Mouse (Mus musculus) liver, embryonic 12.5 days (tissue): ENCODE results near the gene B4galnt1. TPM values are rescaled to one million over a fixed set of nuclear protein-coding genes. Genes with fewer than 3 reads are reported as not detected.

ENCODE experiments used
- ATAC-seq: fragments of 200-750 bp; cut with Nextera tagmentation; 2 replicates; pipeline ENCODE4 v1.8.0; 2017; ENCODE audit warnings: moderate number of reproducible peaks, mild to moderate bottlenecking, moderate library complexity
- H3K27ac ChIP-seq: fragments of 300-500 bp; sonication (generic); 2 replicates; pipeline ENCODE4 v1.5.1; 2016; ENCODE audit warnings: mild to moderate bottlenecking
- H3K27me3 ChIP-seq: fragments of 300-500 bp; sonication (generic); replicated peaks from 2 replicates; pipeline ENCODE4 v1.6.1; 2016; ENCODE audit warnings: mild to moderate bottlenecking, moderate library complexity
- H3K36me3 ChIP-seq: fragments of 300-500 bp; sonication (generic); 2 replicates; pipeline ENCODE4 v1.6.1; 2016; ENCODE audit warnings: mild to moderate bottlenecking, moderate library complexity
- H3K4me1 ChIP-seq: fragments of 300-500 bp; sonication (generic); 2 replicates; pipeline ENCODE4 v1.6.1; 2016
- H3K4me2 ChIP-seq: fragments of 300-500 bp; sonication (generic); 2 replicates; pipeline ENCODE4 v1.6.1; 2016; ENCODE audit warnings: mild to moderate bottlenecking, moderate library complexity
- H3K4me3 ChIP-seq: fragments of 300-500 bp; sonication (generic); 2 replicates; pipeline ENCODE4 v1.5.1; 2016; ENCODE audit warnings: mild to moderate bottlenecking, moderate library complexity
- H3K9ac ChIP-seq: fragments of 300-500 bp; sonication (generic); 2 replicates; pipeline ENCODE4 v1.6.1; 2016; ENCODE audit warnings: mild to moderate bottlenecking, moderate library complexity
- H3K9me3 ChIP-seq: fragments of 300-500 bp; sonication (generic); replicated peaks from 2 replicates; pipeline ENCODE4 v1.6.1; 2016; ENCODE audit warnings: mild to moderate bottlenecking, moderate library complexity
- WGBS: fragments of 180-500 bp; shearing (Covaris S2); methylation state at CpG from one replicate; pipeline ENCODE4 v1.1.7; 2016; ENCODE audit not compliant: insufficient replicate concordance; 5-methylcytosine and 5-hydroxymethylcytosine counted together
- polyA plus RNA-seq: library from polyadenylated mRNA; unstranded; fragments of >200 nt; fragmentation: Nextera tagmentation; extraction: Ambion mirVana; gene quantifications from 2 replicates; pipeline ENCODE4 v1.2.1, GENCODE M21; 2016

The B4galnt1 gene
- polyA plus RNA-seq, 1 experiment from 2014 or later: 12.6 TPM

DNA sequence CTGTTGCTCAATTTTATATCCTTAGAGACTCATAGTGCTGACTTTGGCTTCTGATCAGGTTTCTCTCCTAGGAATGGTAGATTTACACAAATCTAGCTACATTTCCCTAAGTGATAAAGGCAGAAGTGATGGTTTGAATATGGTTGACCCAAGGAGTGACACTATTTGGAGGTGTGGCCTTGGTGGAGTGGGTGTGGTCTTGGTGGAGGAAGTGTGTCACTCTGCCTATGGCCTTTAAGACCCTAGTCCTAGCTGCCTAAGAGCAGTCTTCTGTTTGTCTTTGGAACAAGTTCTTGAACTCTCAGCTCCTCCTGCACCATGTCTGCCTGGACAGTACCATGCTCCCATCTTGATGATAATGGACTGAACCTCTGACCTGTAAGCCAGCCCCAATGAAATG is 52.2 kb downstream of the B4galnt1 start:
- Histone ChIP-seq H3K4me3 (no peak overlapping the region), H3K4me1 (peaks cover 32% of the 10 kb centered on the region), H3K27me3 (no peaks in the 10 kb centered on the region), H3K9ac (no peak overlapping the region), H3K4me2 (no peak overlapping the region), H3K9me3 (no peaks in the 10 kb centered on the region), H3K27ac (no peak overlapping the region), H3K36me3 (no peaks in the 10 kb centered on the region)
- ATAC-seq: no peak

DNA sequence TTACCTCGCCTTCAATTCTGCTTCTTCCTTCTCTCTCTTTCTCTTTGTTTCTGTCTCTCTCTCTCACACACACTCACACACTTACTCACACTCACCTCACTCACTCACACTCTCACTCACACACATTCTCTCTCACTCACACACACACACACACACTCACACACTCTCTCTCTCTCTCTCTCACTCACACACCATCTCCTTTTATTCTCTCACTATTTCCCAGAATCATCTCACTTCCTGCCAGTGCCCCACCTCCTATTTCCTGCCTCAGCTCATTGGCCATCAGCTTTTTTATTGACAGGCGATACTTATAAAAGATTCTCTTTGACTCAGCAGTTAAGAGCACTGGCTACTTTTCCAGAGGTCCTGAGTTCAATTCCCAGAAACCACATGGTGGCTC is 53.3 kb downstream of the B4galnt1 start:
- no peak overlapping the region for H3K27ac ChIP-seq
- H3K27me3 ChIP-seq: 0 out of 2 replicates have a peak, but pooled peaks cover 3% of the 10 kb centered on the region
- H3K9ac ChIP-seq: no peak overlapping the region
- no peak overlapping the region for H3K4me3 ChIP-seq
- peaks cover 31% of the 10 kb centered on the region for H3K4me1 ChIP-seq
- no peaks in the 10 kb centered on the region for H3K9me3 ChIP-seq
- H3K36me3 ChIP-seq: no peaks in the 10 kb centered on the region
- WGBS: 71% methylated on average over 2 of the region's 2 CpGs
- ATAC-seq: no peak
- H3K4me2 ChIP-seq: no peak overlapping the region

Other genes starting within 250 kb of the B4galnt1 start
- gene Ctdsp2, start 186.5 kb upstream of the B4galnt1 start, polyA plus RNA-seq: 22.2 and 24.0 TPM in 2 replicates
- 0.18 and 0.19 TPM in 2 replicates for gene Avil, start 164.5 kb upstream of the B4galnt1 start, polyA plus RNA-seq
- gene Tsfm, start 134.4 kb upstream of the B4galnt1 start, polyA plus RNA-seq: 72.3 and 75.5 TPM in 2 replicates
- gene Mettl1, start 123.8 kb upstream of the B4galnt1 start, polyA plus RNA-seq: 33.6 and 35.6 TPM in 2 replicates
- gene Eef1akmt3, start 123.7 kb upstream of the B4galnt1 start, polyA plus RNA-seq: 0.13 and 0.29 TPM in 2 replicates
- 0.05 and 0.10 TPM in 2 replicates for gene Cyp27b1, start 117.0 kb upstream of the B4galnt1 start, polyA plus RNA-seq
- 0.06 and 0.20 TPM in 2 replicates for gene March9, start 105.0 kb upstream of the B4galnt1 start, polyA plus RNA-seq
- 766 and 777 TPM in 2 replicates for gene Cdk4, start 101.7 kb upstream of the B4galnt1 start, polyA plus RNA-seq
- 75.2 and 81.9 TPM in 2 replicates for gene Tspan31, start 95.0 kb upstream of the B4galnt1 start, polyA plus RNA-seq
- gene Agap2, start 89.9 kb upstream of the B4galnt1 start, polyA plus RNA-seq: 0.92 and 1.6 TPM in 2 replicates
- 49.5 and 51.4 TPM in 2 replicates for gene Os9, start 44.1 kb upstream of the B4galnt1 start, polyA plus RNA-seq
- gene Slc26a10, start 15.4 kb downstream of the B4galnt1 start, polyA plus RNA-seq: 3.0 and 3.6 TPM in 2 replicates
- 14.3 and 17.4 TPM in 2 replicates for gene Arhgef25, start 24.9 kb downstream of the B4galnt1 start, polyA plus RNA-seq
- gene Dtx3, start 30.5 kb downstream of the B4galnt1 start, polyA plus RNA-seq: 33.2 and 36.9 TPM in 2 replicates
- gene Pip4k2c, start 46.4 kb downstream of the B4galnt1 start, polyA plus RNA-seq: 44.7 and 50.0 TPM in 2 replicates
- 0.08 and 0.12 TPM in 2 replicates for gene Kif5a, start 98.1 kb downstream of the B4galnt1 start, polyA plus RNA-seq
- gene Dctn2, start 101.1 kb downstream of the B4galnt1 start, polyA plus RNA-seq: 95.5 and 96.1 TPM in 2 replicates
- 8.5 and 9.8 TPM in 2 replicates for gene Mbd6, start 123.8 kb downstream of the B4galnt1 start, polyA plus RNA-seq
- gene Mars, start 146.6 kb downstream of the B4galnt1 start, polyA plus RNA-seq: 192 and 193 TPM in 2 replicates
- gene Arhgap9, start 156.7 kb downstream of the B4galnt1 start, polyA plus RNA-seq: 15.9 and 16.9 TPM in 2 replicates
- gene Gli1, start 176.7 kb downstream of the B4galnt1 start, polyA plus RNA-seq: 0.94 and 1.1 TPM in 2 replicates
- 0.10 and 0.16 TPM in 2 replicates for gene Inhbe, start 189.2 kb downstream of the B4galnt1 start, polyA plus RNA-seq
- 1.1 and 1.5 TPM in 2 replicates for gene Inhbc, start 205.2 kb downstream of the B4galnt1 start, polyA plus RNA-seq
- 16.7 and 19.0 TPM in 2 replicates for gene R3hdm2, start 215.1 kb downstream of the B4galnt1 start, polyA plus RNA-seq